Mouse (Mus musculus): ENCODE data around the gene Scn5a. TPM values are rescaled to one million over a fixed set of nuclear protein-coding genes. Genes with fewer than 3 reads are reported as not detected.

Scn5a gene
- total RNA-seq, 2 experiments from 2014 or later = 2.8 to 5.4 TPM

DNA sequence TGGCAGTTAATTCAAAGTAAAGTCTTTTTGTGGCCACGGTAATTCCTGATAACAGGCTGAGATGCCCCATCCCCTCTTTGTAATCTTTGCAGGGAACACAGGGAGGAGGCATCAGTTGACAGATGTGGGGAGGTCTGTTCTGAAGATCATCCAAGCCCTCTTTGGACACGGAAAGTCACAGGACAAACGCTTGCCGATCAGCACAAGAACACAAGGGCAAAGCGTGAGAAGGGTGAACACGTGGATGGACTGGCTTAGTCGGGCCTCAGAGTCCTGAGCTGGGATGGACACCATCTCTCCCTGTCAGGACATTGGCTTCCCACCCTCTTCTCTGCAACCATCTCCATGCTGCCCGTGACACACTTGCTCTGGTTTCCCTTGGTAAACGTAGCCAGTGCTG lies 63.4 kb downstream of the Scn5a start:
- intact Hi-C loops (cut with DNase I) = no loop called here
- DNase-seq (ENCODE audit: low spot score in 2 of 2) = no peak

DNA sequence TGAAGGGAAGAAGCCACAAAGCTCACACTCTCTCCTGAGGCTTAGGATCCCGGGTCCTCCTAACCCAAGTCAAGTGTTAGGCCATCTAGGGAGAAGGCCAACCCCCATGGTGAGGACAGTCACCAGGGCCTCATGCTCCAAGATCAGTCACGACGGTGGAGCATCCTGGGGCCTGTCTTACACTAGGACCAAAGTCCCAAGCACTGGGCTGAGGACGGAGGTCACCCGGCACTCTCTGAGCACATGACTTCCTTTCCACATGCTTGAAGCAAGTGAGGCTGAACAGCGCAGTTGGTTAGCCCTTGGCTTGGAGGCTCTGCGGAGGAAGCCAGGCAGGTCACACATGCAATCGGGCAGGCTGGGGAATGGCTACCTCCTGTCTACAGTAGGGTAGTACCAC lies 63.8 kb downstream of the Scn5a start:
- no peak for DNase-seq (ENCODE audit: low spot score in 2 of 2)
- intact Hi-C loops (cut with DNase I) = no loop called here

DNA sequence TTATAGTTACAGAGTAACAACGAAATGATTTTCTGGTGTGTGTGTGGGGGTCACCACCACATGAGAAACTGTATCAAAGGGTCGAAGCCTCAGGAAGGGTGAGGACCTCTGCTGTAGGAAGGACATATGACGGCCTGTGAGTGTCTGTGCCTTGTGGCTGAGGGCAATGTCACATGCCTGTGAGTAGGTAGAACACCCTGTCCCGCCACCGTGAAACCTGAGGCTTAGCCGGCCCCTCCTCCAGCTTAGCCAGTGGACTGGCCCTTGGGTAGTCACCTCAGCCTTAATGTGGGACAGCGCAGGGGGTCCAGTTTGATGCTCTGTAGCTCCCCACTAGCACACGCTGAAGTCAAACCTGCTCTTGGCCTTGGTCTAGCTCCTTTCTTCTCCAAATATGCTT lies 65.0 kb downstream of the Scn5a start:
- DNase-seq (ENCODE audit: low spot score in 2 of 2) = no peak
- intact Hi-C loops (cut with DNase I) = no loop called here

DNA sequence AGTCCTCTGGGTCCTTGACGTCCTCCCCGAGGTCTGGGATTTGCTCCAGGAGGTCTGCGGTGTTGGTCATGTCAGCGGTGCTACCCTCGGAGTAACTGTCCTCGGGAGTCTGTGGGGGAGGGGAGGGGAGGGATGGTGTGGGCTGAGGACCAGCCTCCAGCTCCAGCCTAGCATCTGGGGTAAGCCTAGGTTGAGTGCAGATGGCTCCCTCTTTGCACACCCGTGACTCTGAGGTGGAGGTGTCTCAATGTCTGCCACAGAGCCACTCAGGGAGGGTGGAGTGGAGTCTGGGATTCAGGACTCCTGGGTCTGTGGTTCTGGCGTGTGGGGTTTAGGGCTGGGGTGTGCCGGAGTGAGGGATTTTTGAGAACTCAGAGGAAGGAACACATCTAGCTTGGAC lies 65.8 kb downstream of the Scn5a start:
- intact Hi-C loops (cut with DNase I) = no loop called here
- no peak for DNase-seq (ENCODE audit: low spot score in 2 of 2)

DNA sequence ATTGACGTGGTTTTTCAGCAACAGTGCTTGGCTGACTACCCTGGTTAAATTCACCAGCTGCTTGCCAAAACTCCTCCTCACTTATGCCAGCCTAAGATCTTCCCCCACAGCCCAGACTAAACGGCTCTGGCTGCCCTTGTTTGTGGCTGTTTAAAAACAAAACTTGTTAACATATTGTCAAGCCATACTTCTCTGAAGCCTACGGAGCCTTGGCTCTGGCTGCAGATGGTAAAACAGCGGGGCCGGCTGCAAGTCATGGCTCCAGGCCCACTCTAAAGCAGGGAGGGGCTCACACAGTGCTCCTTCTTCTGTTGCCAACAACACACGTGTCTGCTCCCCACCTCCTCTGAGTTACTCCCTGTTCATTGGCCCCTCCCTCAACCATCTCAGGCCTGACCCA lies 67.9 kb downstream of the Scn5a start:
- DNase-seq (ENCODE audit: low spot score in 2 of 2) = peak; percentile 49 to 62
- intact Hi-C loops (cut with DNase I) = no loop called here

DNA sequence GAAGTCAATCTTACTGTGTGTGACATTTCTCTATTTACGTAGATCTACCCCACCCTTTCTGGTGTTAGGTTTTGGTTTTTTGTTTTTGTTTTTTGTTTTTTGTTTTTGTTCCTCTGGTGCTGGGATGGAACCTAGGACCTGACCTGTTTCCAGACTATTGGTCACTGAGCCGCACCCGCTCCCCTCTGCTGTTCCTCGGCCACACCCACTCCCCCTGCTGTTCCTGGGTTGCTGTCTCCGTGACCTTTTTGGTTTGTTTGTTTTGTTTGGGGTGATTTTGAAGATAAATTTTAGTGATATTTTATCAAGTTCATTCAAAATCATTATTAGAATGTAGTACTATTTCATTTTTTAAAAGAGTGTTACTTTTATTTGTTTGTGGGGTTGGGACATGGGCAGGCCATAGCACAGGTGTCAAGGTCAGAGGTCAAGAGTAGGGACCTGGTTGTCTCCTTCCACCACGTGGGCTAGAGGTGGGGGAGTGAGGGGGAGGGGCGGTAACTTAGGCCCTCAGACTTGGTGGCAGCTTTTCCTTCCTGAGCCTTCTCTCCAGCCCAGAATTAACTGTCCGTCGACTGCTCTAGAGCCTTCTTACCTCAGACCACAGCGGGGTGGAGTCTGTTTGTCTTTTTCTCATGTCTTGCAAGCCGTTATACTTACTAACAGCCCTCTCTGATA lies 73.7 kb downstream of the Scn5a start:
- DNase-seq (ENCODE audit: low spot score in 2 of 2) = no peak
- intact Hi-C loops (cut with DNase I) = no loop called here

DNA sequence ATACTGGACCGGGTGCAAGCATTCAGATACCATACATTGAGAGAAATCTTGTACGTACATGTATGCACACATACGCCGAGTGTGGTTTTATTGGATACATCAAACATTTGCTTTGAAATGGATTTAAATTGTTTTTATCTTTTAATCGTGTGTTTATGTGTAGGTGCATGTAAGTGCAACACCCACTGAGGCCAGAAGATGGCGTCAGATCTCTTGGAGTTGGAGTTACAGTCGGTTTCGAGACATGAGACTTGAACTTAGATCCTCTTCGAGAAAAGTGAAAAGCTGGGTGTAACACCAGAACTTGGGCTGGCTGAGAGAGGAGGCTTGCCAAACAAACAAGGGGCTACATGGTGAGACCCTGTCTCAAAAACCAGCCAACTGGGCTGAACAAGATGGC lies 75.2 kb downstream of the Scn5a start:
- DNase-seq (ENCODE audit: low spot score in 2 of 2) = no peak
- intact Hi-C loops (cut with DNase I) = no loop called here

DNA sequence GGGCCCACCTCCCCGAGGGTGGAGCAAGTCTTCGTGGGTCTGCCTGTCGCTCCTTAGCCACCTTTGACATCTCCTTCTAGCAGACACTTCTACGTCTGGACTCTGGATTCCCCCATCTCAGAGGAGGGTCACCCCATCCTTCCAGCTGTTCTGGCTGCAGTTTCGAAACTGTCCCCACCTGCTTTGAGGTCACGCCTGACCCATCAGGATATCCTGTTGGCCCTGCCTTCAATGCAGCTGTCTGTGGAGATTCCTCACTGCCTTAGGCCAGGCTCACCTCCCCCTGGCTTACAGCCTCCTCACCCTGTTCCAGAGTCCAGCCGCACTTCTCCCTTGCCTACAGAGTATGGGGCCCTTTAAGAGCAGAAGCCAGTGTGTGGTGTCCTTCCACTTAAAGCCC lies 79.9 kb downstream of the Scn5a start:
- intact Hi-C loops (cut with DNase I) = no loop called here
- DNase-seq (ENCODE audit: low spot score in 2 of 2) = no peak

DNA sequence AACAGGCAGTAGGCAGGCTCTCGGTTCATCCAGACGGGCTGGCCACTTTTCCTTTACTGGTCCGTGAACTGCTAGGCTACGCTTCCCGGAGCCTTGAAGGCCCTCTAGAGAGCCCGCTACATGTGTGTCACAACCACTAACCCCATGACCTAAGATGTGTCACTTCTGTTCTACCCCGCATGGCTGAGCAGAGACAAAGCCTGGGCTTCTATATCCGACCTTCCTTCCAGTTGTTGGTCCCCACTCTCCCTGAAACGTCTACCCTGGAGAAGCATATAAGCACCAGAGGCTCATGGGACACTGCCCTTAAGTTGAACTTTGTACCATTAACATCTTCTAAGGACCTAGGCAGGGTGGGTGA lies 80.6 kb downstream of the Scn5a start:
- DNase-seq (ENCODE audit: low spot score in 2 of 2) = no peak
- intact Hi-C loops (cut with DNase I) = no loop called here

DNA sequence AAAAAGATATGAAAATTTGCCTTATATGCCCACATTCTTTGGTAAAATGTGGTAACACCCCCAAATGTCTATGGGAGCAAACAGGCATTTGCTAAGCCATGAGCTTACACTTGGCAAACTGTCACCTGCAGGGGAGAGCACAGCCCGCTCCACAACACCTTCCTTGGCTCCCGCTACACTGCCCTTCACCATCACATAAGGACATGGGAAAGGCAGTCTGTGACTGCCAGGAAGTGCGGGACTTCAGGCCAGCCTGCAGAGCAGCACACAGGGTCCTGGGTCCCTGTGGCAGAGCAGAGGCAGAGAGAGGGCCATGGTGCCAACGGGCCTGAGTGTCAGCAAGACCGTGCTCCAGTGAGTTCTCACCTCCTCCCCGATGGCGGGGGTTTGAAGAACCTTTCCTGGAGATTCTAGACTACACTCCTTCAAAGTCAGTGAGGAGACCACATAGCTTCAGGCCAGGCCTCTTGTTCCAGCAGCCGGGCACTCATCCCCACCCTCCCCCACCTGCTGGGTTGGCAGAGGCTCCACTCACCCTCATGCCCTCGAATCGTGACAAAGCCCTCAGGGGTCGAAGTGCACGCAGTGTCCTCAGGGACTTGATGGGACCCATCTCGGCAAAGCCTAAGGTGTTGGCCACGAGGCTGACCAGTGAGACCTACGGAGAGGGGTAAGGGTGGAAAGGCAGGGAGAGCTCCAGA lies 81.1 kb downstream of the Scn5a start:
- intact Hi-C loops (cut with DNase I) = no loop called here
- DNase-seq (ENCODE audit: low spot score in 2 of 2) = no peak

DNA sequence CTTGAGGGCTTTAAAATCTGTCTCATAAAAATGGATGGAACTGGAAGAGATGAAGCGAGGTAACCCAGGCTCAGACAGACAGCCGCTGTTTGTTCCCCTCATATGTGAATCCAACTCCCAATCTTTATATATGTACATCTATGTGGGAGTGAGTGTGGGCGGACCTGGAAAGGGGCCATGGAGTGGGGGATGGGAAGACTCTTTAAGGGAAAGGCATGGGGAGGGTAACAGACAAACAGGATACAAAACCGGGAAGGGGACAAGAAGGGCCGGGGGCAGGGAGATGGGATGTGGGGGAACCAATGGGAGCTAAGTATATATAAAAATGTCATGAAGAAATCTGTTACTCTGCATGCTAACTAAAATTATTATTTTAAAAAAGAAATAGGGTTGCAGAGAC lies 81.9 kb downstream of the Scn5a start:
- DNase-seq (ENCODE audit: low spot score in 2 of 2) = peak; percentile 29 to 36
- intact Hi-C loops (cut with DNase I) = no loop called here

DNA sequence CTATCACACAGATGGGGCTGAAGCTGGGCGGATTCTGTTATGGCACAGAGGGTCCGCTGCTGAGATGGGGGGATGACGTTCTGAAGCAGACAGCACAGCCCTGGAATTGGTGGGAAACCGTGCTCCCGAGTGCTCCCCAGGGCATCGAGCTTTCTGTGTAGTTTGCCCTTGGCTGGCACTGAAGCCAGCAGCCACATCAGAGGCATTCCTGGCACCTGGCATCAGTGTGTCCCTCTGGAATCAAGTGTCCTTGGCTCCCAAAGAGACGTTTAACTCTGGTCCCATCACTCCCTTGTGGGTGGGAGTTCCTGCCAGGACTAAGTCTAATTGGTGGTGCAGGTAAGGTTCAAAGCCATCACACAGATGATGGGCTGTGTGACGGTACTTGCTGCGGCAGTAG lies 82.5 kb downstream of the Scn5a start:
- DNase-seq (ENCODE audit: low spot score in 2 of 2) = no peak
- intact Hi-C loops (cut with DNase I) = no loop called here

DNA sequence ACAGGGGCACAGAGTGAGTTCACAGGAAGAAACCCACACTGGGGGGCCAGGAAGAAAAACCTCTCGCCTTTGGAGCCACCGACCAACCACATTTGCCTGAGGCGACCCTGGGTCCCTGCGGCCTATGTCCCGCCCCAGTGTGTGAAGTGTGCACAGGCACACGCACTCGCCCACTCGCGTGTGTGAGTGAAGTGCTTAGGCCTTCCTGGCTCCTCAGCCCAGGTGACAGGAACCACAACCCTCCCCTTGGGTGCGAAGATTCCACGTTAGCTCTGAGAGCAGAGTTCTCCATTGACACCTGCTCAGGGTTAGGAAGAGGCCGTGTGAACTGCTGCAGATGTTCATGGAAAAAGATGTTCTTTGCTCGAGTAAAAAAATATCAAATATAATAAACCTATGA lies 93.9 kb downstream of the Scn5a start:
- intact Hi-C loops (cut with DNase I) = no loop called here
- no peak for DNase-seq (ENCODE audit: low spot score in 2 of 2)

DNA sequence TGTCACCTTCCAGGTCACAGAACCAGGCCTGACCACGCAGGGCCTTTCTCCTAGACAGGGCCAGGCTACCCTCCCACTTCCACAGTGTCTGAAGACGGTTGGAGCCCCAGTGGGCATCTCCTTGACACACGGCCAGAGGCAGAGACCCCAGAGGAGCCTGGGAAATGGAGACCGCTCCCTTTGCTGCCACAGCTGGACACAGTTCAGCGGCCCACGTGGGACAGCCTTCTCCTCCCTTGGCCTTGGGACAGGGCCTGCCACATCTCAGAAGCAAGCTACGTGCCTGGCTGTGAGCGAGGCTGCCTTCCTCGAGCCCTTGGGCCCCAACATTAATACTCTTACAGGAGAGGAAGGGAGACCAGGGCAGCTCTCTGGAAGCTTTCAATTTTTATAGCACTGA lies 94.4 kb downstream of the Scn5a start:
- intact Hi-C loops (cut with DNase I) = no loop called here

DNA sequence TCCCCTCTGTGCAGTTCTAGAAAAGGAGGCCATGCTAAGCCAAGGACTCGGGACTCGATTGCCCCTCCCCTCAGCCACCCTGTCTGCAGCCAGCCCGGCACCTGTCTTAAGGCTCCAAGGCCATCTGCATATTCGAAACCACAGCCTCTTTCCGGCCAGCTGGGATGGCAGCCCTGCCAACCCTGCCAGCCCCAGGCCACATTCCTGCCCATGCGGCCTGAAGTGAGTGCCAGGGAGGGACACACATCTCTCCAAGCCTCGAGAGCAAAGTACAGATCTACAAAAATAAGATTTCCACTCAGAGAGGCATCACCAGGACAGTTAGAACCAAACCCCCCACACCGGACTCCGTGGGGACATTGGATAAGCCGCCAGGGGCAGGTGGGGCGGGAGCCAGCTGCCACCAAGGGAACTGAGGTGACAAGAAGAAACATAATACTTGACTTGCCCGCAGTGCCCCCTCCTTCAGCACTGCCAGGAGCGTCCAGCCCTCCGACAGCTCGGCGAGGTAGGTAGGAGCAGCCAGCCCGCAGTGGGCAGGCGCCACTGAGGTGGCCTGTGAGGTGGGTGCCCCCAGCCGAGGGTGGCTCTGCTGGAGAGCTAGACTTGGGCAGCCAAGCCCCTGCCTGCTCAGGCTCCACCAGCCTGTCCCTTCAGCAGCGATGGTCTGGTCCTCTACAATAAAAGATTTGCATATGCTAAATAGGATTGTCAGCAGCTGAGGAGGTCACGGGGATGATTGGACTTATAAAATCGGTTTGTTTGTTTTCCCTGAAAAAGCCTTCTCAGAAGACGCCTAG lies 95.1 kb downstream of the Scn5a start:
- intact Hi-C loops (cut with DNase I) = no loop called here
- no peak for DNase-seq (ENCODE audit: low spot score in 2 of 2)

More for the DNA sequence above, 94.4 kb downstream of the Scn5a start:
- DNase-seq (ENCODE audit: low spot score in 2 of 2) = no peak

DNA sequence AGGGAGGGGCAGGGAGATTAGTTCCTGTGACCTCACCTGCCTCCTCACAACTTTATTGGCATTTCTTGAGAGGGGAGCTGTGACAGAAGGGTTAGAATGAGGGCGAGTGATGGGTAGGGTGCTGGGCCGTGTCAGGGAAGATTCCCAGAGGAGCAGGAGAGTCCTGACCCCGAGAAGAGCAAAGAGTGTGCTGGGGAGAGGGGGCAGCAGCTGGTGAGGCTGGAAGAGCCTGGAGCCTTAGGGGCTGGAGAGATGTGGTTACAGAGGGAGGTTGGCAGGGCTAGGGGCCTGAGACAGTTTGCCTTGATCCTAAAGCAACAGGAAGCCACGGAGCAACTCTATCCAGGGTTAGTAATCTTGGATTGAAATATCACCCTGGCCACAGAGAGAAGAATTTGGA lies 97.2 kb downstream of the Scn5a start:
- intact Hi-C loops (cut with DNase I) = no loop called here
- DNase-seq (ENCODE audit: low spot score in 2 of 2) = no peak

DNA sequence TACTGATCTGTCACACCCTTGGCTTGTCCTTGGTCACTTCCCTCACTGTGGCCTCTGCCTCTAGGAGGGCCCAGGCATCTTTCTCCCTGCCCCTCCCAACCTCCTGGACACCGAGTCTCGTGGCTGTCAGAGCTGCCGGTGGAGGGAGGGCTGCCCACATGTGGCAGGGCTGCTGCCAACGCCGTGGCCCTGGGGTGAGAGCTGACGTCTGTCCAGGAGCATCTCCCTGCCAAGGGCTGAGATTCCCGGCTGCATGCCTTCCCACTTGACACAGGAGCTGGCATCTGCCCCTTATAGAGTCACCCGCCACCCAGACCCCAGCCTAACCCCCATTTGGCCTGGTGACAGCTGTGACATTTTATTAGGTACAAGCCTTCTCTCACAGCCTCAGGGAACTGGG lies 99.5 kb downstream of the Scn5a start:
- intact Hi-C loops (cut with DNase I) = no loop called here
- no peak for DNase-seq (ENCODE audit: low spot score in 2 of 2)

DNA sequence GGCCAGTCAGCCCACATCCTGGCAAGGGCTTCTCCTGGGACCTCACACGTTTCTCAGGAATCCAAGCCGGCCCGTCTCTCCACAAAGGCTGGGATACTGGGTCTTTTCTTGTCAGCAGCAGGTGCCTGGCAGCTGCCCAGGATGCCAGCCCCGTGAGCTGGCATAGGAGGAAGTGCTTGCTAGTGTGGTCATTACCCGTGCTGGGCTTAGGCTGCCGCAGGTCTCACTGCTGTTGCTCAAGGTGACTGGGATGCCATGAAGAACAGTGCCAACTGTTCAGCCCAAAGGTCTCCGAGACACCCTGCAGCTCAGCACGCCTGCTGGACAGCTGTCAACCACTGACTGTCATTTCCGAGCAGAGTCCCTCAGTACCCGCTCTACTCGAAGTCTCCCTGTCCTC lies 100.5 kb downstream of the Scn5a start:
- intact Hi-C loops (cut with DNase I) = no loop called here
- DNase-seq (ENCODE audit: low spot score in 2 of 2) = no peak

DNA sequence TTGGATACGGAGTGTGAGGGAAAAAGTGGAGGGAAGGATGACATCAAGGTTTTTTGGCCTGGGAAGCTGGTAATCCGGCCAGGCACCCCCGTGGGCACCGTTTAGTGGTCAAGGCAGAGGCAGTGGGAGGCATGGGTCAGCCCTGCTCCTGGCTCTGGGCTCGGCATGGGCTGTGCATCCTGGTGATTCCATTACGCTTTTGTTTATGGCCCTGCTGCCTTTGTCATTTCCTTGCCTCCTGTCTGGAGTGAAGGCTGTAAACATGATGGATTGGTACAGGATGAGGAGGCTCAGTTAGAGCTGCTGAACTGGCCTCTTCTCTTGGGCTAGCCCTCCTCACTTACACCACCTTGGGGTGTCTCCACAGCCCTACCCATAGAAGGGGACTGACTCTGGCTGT lies 101.1 kb downstream of the Scn5a start:
- intact Hi-C loops (cut with DNase I) = no loop called here
- DNase-seq (ENCODE audit: low spot score in 2 of 2) = no peak

DNA sequence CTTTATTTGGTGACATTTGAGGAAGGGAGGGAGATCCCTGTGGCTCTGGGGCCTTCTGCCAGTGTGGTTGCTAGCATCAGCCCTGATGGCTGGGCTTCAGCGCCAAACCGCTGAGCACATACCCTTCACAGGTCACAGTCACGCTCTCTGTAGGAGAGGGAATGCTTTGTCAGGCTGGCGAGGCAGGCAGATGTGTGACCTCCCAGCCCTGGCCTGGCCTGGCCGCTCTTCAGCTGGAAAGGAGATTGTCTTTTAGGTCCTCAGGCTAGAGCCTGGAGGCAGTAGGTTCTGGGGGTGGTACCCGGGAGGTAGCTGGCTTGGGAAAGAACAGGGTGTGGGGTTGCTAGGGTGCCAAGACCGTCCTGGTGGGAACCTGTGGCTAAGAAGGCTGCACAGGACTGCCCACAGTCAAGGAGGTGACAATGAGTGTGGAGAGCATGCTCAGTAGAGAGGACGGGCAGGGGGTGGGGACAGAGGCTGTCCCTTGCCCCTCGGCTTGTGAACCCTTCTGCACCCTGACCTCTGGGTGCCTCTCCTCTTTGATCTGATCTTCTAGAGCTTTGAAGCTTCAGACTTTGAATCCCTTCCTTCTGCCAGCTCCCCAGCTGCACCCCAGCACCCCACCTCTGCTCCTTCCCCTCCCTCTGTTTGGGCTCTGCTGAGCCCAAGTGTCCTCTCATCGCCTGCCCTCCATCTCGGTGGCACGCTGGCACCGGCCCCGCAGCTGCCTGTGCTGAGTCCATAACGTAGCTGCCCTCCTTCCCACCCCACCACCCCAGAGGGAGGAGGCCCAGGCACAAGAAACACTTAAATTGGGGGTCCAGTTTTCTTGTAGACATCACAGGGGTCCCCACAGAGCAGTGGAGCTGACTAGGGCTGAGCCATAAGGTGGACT lies 103.9 kb downstream of the Scn5a start:
- intact Hi-C loops (cut with DNase I) = no loop called here
- DNase-seq (ENCODE audit: low spot score in 2 of 2) = no peak

All from left cerebral cortex, postnatal 36 days (tissue).